Mouse (Mus musculus) ES-E14 (cell line): Measurements from ENCODE around the gene Krt20.

Experiments used
- HCFC1 ChIP-seq: IDR thresholded peaks from 2 replicates; pipeline ENCODE4 v1.6.1; 2012; ENCODE audit warnings: low read length, inconsistent platforms, borderline replicate concordance; ENCODE audit not compliant: insufficient read depth
- MAFK ChIP-seq: IDR thresholded peaks from 2 replicates; pipeline ENCODE4 v1.6.1; 2014; ENCODE audit warnings: mild to moderate bottlenecking, low read depth, low read length, inconsistent platforms; ENCODE audit not compliant: insufficient read depth
- ZNF384 ChIP-seq: IDR thresholded peaks from 2 replicates; pipeline ENCODE4 v1.6.1; 2012; ENCODE audit warnings: low read depth, low read length, inconsistent platforms

- TF ChIP-seq MAFK (no peak), ZNF384 (no peak), HCFC1 (no peak)
Measured at GRCm38 (mm10) chr11:99469228-99469627, 31.3 kb upstream of the Krt20 start.
